Mouse (Mus musculus) kidney, postnatal 0 days (tissue): ENCODE measurements around the gene Thap3. TPM values are rescaled to one million over a fixed set of nuclear protein-coding genes. Genes with fewer than 3 reads are reported as not detected.
"Not testable (repeated sequence)": the region's sequence is repeated elsewhere in the genome, so short reads cannot be mapped to it uniquely, and the experiment has no call there.

Experiments used
- ATAC-seq: fragments of 200-750 bp; cut with Nextera tagmentation; replicated peaks from 2 replicates; pipeline ENCODE4 v1.8.0; 2017; ENCODE audit warnings: low read depth, moderate number of reproducible peaks, moderate TSS enrichment, moderate library complexity; ENCODE audit not compliant: low FRiP score
- DNase-seq: peaks from one replicate; pipeline ENCODE4 v3.0.0-alpha.2; 2016; ENCODE audit warnings: low spot score
- H3K27ac ChIP-seq: fragments of 300-500 bp; sonication (generic); 2 replicates; pipeline ENCODE4 v1.5.1; 2014; ENCODE audit warnings: mild to moderate bottlenecking
- H3K27me3 ChIP-seq: fragments of 300-500 bp; sonication (generic); 2 replicates; pipeline ENCODE4 v1.6.1; 2014; ENCODE audit warnings: low read length, mixed read lengths; ENCODE audit not compliant: insufficient read depth
- H3K36me3 ChIP-seq: fragments of 300-500 bp; sonication (generic); 2 replicates; pipeline ENCODE4 v1.6.1; 2014; ENCODE audit warnings: low read length, mixed read lengths; ENCODE audit not compliant: insufficient read depth
- H3K4me1 ChIP-seq: fragments of 300-500 bp; sonication (generic); replicated peaks from 2 replicates; pipeline ENCODE4 v1.6.1; 2014; ENCODE audit warnings: antibody characterized with exemption, low read length, mixed read lengths; ENCODE audit not compliant: insufficient read depth
- H3K4me2 ChIP-seq: fragments of 300-500 bp; sonication (generic); 2 replicates; pipeline ENCODE4 v1.6.1; 2014; ENCODE audit warnings: mild to moderate bottlenecking, low read length, moderate library complexity, mixed read lengths
- H3K4me3 ChIP-seq: fragments of 300-500 bp; sonication (generic); replicated peaks from 2 replicates; pipeline ENCODE4 v1.5.1; 2014; ENCODE audit warnings: low read depth, low read length
- H3K9ac ChIP-seq: fragments of 300-500 bp; sonication (generic); 2 replicates; pipeline ENCODE4 v1.6.1; 2014; ENCODE audit warnings: low read depth, low read length
- H3K9me3 ChIP-seq: fragments of 300-500 bp; sonication (generic); replicated peaks from 2 replicates; pipeline ENCODE4 v1.6.1; 2016; ENCODE audit warnings: low read length, inconsistent platforms, mixed read lengths
- CTCF ChIP-seq: IDR thresholded peaks from 2 replicates; pipeline ENCODE4 v1.5.1; 2016; ENCODE audit warnings: antibody characterized with exemption, low read depth, mild to moderate bottlenecking, moderate library complexity
- WGBS: fragments of 180-500 bp; shearing (Covaris S2); extraction: QIAGEN DNeasy Blood & Tissue Kit; methylation state at CpG from one replicate; pipeline ENCODE4 v1.1.7; 2014; 5-methylcytosine and 5-hydroxymethylcytosine counted together
- polyA plus RNA-seq: library from polyadenylated mRNA; unstranded; fragments of >200 nt; fragmentation: Nextera tagmentation; extraction: Ambion mirVana; gene quantifications from 2 replicates; pipeline ENCODE4 v1.2.1, GENCODE M21; 2015

Gene Thap3
- polyA plus RNA-seq, result 34.5 and 35.1 TPM in 2 replicates

DNA sequence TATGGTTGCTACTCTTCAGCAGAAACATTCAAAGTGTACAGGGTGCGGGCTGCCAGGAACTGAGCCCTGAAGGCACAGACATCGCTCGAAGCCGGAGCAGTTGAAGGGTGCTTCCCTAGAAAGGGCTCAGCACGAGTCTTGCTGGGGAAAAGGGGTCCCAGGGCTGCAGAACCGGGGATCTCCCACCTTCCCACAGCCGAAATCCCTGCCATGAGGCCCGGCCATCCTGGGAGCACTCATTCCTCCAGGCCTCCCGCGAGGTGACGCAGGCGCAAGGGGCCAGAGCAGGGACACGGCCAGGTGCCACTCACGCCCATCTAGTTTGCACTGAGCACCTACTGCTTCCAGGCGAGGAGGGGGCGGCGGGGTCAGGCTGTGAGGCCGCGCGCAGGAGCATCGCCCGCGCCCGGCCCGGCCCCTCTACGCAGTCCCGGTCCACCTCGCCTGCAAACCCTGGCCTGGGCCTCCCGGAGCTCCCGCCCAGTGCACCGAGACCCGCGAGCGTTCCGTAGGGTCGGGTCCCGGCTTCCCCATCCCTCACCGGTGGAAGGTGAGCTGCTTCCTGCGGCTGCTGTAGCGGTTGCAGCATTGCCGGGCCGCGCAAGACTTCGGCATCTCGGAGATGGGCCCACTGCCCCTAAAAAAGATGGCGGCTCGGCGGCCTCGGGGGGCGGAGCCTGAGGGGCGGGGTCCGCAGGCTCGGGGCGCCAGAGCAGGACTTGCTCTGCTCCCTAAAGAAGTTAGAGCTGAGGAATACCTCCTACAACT, at the start of gene Thap3:
Gene Thap3, minus strand, starts transcription at position 656 of the 768 bp plus-strand sequence.
- ATAC-seq (peak; percentile 63), DNase-seq (peak; percentile 85)
- Histone ChIP-seq H3K27ac (peak within 1 kb of the TSS; percentile 63), H3K4me3 (peak within 1 kb of the TSS; percentile 71), H3K27me3 (no peaks in the 10 kb centered on the region), H3K4me1 (peaks cover 12% of the 10 kb centered on the region; the same call in 1 of the 2 replicates), H3K9ac (peak within 1 kb of the TSS; percentile 93), H3K36me3 (peaks cover 22% of the 10 kb centered on the region), H3K9me3 (no peaks in the 10 kb centered on the region), H3K4me2 (peak within 1 kb of the TSS; percentile 81)
- under 1% methylated on average over 47 of the region's 54 CpGs for WGBS
- no peak for TF ChIP-seq CTCF

GRCm38 (mm10) chr4:152038225-152038984, 49.6 kb upstream of the Thap3 start, which contains the start of gene Tas1r1:
Gene Tas1r1 (minus strand): TSS chr4:152038568.
- peak within 1 kb of the TSS; percentile 40; the same call in 1 of the 2 replicates for H3K27ac ChIP-seq
- peak within 1 kb of the TSS; percentile 79 for H3K9ac ChIP-seq
- H3K4me3 ChIP-seq, result peak within 1 kb of the TSS; percentile 89
- ATAC-seq, result no peak
- DNase-seq, result no peak
- 34% methylated on average over 10 of the region's 10 CpGs for WGBS
- H3K4me2 ChIP-seq, result peak within 1 kb of the TSS; percentile 88
- TF ChIP-seq CTCF, result no peak
- no peaks in the 10 kb centered on the region for H3K9me3 ChIP-seq
- H3K4me1 ChIP-seq, result peaks cover 8% of the 10 kb centered on the region; the same call in 1 of the 2 replicates
- H3K27me3 ChIP-seq, result no peaks in the 10 kb centered on the region
- peaks cover 10% of the 10 kb centered on the region; the same call in 1 of the 2 replicates for H3K36me3 ChIP-seq

- not testable (repeated sequence) for H3K9ac ChIP-seq, H3K4me1 ChIP-seq, H3K4me3 ChIP-seq, ATAC-seq, DNase-seq, H3K9me3 ChIP-seq, H3K36me3 ChIP-seq, H3K4me2 ChIP-seq, H3K27me3 ChIP-seq, H3K27ac ChIP-seq
- TF ChIP-seq CTCF, result peak; percentile 41
- WGBS, result 87% methylated on average over 6 of the region's 6 CpGs
Observed at GRCm38 (mm10) chr4:152036464-152036863, 47.7 kb upstream of the Thap3 start.

DNA sequence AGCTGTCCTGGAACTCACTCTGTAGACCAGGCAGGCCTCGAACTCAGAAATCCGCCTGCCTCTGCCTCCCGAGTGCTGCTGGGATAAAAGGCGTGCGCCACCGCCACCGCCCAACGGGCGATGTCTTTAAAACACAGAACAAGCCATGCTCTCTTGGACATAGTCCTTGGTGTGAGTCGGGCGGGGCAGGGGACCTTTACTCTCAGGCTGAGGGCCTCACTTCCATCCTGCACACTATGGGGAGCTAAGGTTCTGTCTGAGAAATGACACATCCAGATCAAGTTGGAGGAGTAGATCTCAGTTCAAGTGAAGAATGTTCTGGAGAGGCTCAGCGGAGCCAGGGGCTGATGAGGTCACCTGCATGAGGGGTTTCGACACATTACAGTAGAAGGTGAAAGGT, 44.1 kb upstream of the Thap3 start:
- no peak for TF ChIP-seq CTCF
- peaks cover 5% of the 10 kb centered on the region for H3K4me1 ChIP-seq
- no peak for ATAC-seq
- DNase-seq, result no peak
- H3K9me3 ChIP-seq, result no peaks in the 10 kb centered on the region
- 88% methylated on average over 13 of the region's 13 CpGs for WGBS
- H3K4me2 ChIP-seq, result no peak overlapping the region
- no peak overlapping the region for H3K27ac ChIP-seq
- no peak overlapping the region for H3K9ac ChIP-seq
- H3K36me3 ChIP-seq, result no peaks in the 10 kb centered on the region
- no peak overlapping the region for H3K4me3 ChIP-seq
- H3K27me3 ChIP-seq, result no peaks in the 10 kb centered on the region

DNA sequence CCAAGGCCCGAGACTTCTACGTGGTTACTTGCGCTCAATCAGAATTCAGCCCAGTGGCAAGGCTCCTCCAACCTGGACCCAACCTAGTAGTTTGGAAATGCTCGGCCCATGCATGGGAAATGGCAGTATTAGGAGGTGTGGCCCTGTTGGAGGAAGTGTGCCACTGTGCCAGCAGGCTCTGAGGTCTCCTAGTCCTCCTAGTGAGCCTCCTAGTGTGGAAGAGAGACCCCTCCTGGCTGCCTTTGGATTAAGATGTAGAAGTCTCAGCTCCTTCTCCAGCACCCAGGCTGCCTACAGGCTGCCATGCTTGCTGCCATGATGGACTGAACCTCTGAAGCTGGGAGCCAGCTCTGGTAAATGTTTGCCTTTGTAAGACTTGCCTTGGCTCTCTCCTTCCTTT, 41.2 kb upstream of the Thap3 start:
- Histone ChIP-seq H3K36me3 (no peaks in the 10 kb centered on the region), H3K27me3 (no peaks in the 10 kb centered on the region), H3K4me1 (peaks cover 22% of the 10 kb centered on the region), H3K9ac (no peak overlapping the region), H3K4me3 (no peak overlapping the region), H3K9me3 (no peaks in the 10 kb centered on the region), H3K27ac (no peak overlapping the region), H3K4me2 (no peak overlapping the region)
- DNase-seq, result peak; percentile 54
- no peak for ATAC-seq
- peak; percentile 60 for TF ChIP-seq CTCF
- WGBS, result 75% methylated on average over 4 of the region's 4 CpGs

DNA sequence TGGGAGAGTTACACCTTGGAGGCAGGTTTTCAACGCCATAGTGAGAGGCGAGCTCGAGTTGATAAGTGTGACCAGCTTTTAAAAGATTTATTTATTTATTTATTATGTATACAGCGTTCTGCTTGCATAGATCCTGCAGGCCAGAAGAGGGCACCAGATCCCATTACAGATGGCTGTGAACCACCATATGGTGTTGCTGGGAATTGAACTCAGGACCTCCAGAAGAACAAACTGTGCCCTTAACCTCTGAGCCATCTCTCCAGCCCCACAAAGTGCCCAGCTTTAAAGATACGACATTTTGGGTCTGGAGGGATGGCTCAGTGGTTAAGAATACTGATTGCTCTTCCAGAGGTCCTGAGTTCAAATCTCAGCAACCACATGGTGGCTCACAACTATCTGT, 40.3 kb upstream of the Thap3 start:
- Histone ChIP-seq H3K36me3 (no peaks in the 10 kb centered on the region), H3K4me3 (no peak overlapping the region), H3K4me1 (peaks cover 22% of the 10 kb centered on the region), H3K9me3 (no peaks in the 10 kb centered on the region), H3K27ac (no peak overlapping the region), H3K4me2 (no peak overlapping the region), H3K27me3 (no peaks in the 10 kb centered on the region), H3K9ac (no peak overlapping the region)
- peak; percentile 50 for DNase-seq
- peak; percentile 70 for TF ChIP-seq CTCF
- WGBS, result 52% methylated on average over 5 of the region's 5 CpGs
- no peak for ATAC-seq
